Mouse (Mus musculus) G1E (cell line): ENCODE measurements around the gene Stom. TPM values are rescaled to one million over a fixed set of nuclear protein-coding genes. Genes with fewer than 3 reads are reported as not detected.

Experiments
- ATAC-seq: 2 replicates; pipeline ENCODE4 v1.8.0; 2016; ENCODE audit warnings: mild to moderate bottlenecking; ENCODE audit not compliant: insufficient number of reproducible peaks, poor library complexity, low FRiP score, severe bottlenecking; ENCODE audit errors: extremely low read depth
- DNase-seq: peaks from one replicate; pipeline ENCODE4 v3.0.0; 2012; ENCODE audit warnings: low spot score
- H3K27me3 ChIP-seq: 2 replicates; pipeline ENCODE4 v1.6.1; 2012; ENCODE audit warnings: mild to moderate bottlenecking, low read length, inconsistent platforms; ENCODE audit not compliant: insufficient read depth
- H3K36me3 ChIP-seq: replicated peaks from 2 replicates; pipeline ENCODE3; 2012; ENCODE audit warnings: mild to moderate bottlenecking, inconsistent platforms
- H3K4me1 ChIP-seq: 2 replicates; pipeline ENCODE4 v1.6.1; 2012; ENCODE audit warnings: low read depth, low read length, inconsistent platforms, mixed read lengths; ENCODE audit not compliant: insufficient read depth
- H3K4me3 ChIP-seq: 2 replicates; pipeline ENCODE4 v1.5.1; 2012; ENCODE audit warnings: low read depth, mild to moderate bottlenecking, inconsistent platforms, low read length, moderate library complexity, mixed read lengths
- H3K9me3 ChIP-seq: replicated peaks from 2 replicates; pipeline ENCODE4 v1.6.1; 2012; ENCODE audit warnings: inconsistent platforms
- CTCF ChIP-seq: IDR thresholded peaks from 2 replicates; pipeline ENCODE4 v1.5.1; 2012; ENCODE audit warnings: low read depth, low read length, inconsistent platforms, mixed read lengths
- GATA1 ChIP-seq: IDR thresholded peaks from 2 replicates; pipeline ENCODE4 v1.6.1; 2012; ENCODE audit warnings: borderline replicate concordance, low read length, inconsistent platforms, mixed read lengths
- GATA2 ChIP-seq: IDR thresholded peaks from 2 replicates; pipeline ENCODE4 v1.6.1; 2012; ENCODE audit warnings: low read depth, low read length, inconsistent platforms, borderline replicate concordance
- POLR2AphosphoS5 ChIP-seq: IDR thresholded peaks from 2 replicates; pipeline ENCODE4 v1.6.1; 2012; ENCODE audit warnings: low read depth, low read length, inconsistent platforms; ENCODE audit not compliant: insufficient replicate concordance
- TAL1 ChIP-seq: conservative IDR thresholded peaks from 2 replicates; pipeline ENCODE4 v1.6.1; 2012; ENCODE audit warnings: low read depth, low read length, inconsistent platforms, mixed read lengths
- polyA plus RNA-seq: library from polyadenylated mRNA; stranded (reverse); fragments of >175 nt; gene quantifications from 2 replicates; pipeline ENCODE4 v1.2.3, GENCODE M21; 2012
- total RNA-seq, 2 experiments: library from RNA; stranded (forward) in 1 of 2; stranded (reverse) in 1 of 2; fragments of 200-1000 nt in 1 of 2; fragments of >200 nt in 1 of 2; fragmentation: Nextera tagmentation in 1 of 2; gene quantifications; 2 replicates each; pipeline ENCODE4 v1.2.3; 2014 to 2017

Stom gene
- total and polyA plus RNA-seq, 3 experiments, result 3.4 to 51.4 (median 13.7) TPM

DNA sequence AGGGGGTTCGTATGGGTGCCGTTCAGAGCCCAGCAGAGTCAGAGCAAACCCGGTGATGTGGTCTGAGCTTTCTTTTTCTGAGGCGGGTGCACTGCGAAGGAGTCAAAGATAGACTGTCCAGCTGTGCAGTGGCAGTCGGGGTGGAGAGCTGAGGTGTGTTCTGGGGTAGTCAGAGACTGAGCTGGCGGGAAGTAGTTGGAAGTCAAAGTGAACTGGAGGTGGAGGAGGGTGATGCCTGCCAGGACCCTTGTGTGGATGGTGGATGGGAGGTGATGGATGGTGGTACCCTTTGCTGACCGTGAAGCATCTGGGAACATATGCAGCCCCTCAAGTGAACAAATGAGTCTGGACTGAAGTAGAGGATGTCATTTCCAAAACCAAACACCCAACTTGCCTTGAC, 71.0 kb downstream of the Stom start:
- ATAC-seq, result no peak
- Histone ChIP-seq H3K4me1 (peaks cover 69% of the 10 kb centered on the region), H3K4me3 (no peak overlapping the region), H3K9me3 (no peaks in the 10 kb centered on the region), H3K36me3 (no peaks in the 10 kb centered on the region), H3K27me3 (peaks cover 15% of the 10 kb centered on the region)
- DNase-seq, result no peak
- TF ChIP-seq GATA2, result no peak
- no peak for TF ChIP-seq GATA1
- TF ChIP-seq CTCF, result no peak
- TF ChIP-seq TAL1, result no peak
- TF ChIP-seq POLR2AphosphoS5, result no peak

DNA sequence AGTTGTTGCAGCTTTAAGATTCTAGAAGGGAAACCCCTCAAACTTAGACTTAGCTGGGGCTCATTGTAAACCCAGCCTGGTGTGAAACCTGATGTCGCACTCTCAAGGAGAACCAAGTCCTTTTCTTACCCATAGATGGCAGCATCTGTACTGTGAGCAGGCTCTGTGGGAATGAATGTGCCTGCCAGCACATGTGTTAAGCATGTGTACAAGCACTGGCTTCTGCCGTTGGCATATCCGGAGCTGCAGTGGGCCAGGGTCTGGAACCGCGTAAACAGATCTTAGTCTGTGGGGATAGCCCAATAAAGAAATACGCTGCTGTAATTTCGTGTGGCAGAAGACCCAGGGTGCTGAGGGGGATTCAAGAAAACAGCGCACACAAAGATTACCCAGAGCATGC, 71.5 kb downstream of the Stom start:
- peaks cover 65% of the 10 kb centered on the region for H3K4me1 ChIP-seq
- DNase-seq, result no peak

DNA sequence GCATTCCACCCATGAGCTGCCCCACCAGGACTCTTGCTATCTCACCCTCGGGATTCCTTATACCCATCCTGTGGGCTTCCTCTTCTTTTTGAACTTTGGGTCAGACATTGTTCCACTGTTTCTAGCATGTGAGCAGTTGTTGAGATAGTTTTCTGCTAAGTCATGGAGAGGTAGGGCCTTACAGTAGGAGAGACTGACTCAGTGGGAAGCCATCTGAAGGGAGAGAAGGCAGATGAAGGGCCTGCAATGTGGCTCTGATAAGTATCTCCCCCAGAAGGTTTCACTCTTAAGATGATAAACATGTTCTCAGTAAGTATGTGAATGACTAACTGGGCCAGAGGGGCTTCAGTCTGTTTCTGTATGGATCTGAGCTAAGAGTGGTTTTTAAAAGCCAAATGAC, 72.7 kb downstream of the Stom start:
- Histone ChIP-seq H3K4me3 (no peak overlapping the region), H3K4me1 (peaks cover 62% of the 10 kb centered on the region), H3K9me3 (no peaks in the 10 kb centered on the region), H3K36me3 (no peaks in the 10 kb centered on the region), H3K27me3 (peaks cover 15% of the 10 kb centered on the region)
- ATAC-seq (peak; percentile 91), DNase-seq (peak; percentile 47)
- TF ChIP-seq TAL1, result peak; percentile 36
- no peak for TF ChIP-seq GATA1

More for the DNA sequence above, 71.5 kb downstream of the Stom start:
- Histone ChIP-seq H3K4me3 (no peak overlapping the region), H3K9me3 (no peaks in the 10 kb centered on the region), H3K27me3 (peaks cover 15% of the 10 kb centered on the region), H3K36me3 (no peaks in the 10 kb centered on the region)
- TF ChIP-seq POLR2AphosphoS5 (no peak), GATA2 (no peak), TAL1 (no peak), GATA1 (no peak), CTCF (no peak)
- no peak for ATAC-seq

Other genes starting within 250 kb of the Stom start
- 3.0 and 3.6 TPM in 2 replicates for gene AI182371, start 235.4 kb downstream of the Stom start, total RNA-seq (2014; fragmentation: Nextera tagmentation)
- gene AI182371, start 235.4 kb downstream of the Stom start, total RNA-seq (2017), result 1.6 and 2.3 TPM in 2 replicates
- gene AI182371, start 235.4 kb downstream of the Stom start, polyA plus RNA-seq, result 0.07 and 0.08 TPM in 2 replicates
- 86.1 and 93.5 TPM in 2 replicates for gene Cntrl, start 227.5 kb downstream of the Stom start, total RNA-seq (2014; fragmentation: Nextera tagmentation)
- gene Cntrl, start 227.5 kb downstream of the Stom start, total RNA-seq (2017), result 62.7 and 70.5 TPM in 2 replicates
- gene Cntrl, start 227.5 kb downstream of the Stom start, polyA plus RNA-seq, result 11.0 and 13.7 TPM in 2 replicates
- 186 and 192 TPM in 2 replicates for gene Rab14, start 135.9 kb downstream of the Stom start, total RNA-seq (2014; fragmentation: Nextera tagmentation)
- 121 and 127 TPM in 2 replicates for gene Rab14, start 135.9 kb downstream of the Stom start, total RNA-seq (2017)
- gene Rab14, start 135.9 kb downstream of the Stom start, polyA plus RNA-seq, result 1,231 and 1,479 TPM in 2 replicates
- 6.0 and 11.1 TPM in 2 replicates for gene Gsn, start 80.6 kb downstream of the Stom start, total RNA-seq (2014; fragmentation: Nextera tagmentation)
- 22.3 and 24.5 TPM in 2 replicates for gene Gsn, start 80.6 kb downstream of the Stom start, total RNA-seq (2017)
- 14.8 and 18.3 TPM in 2 replicates for gene Gsn, start 80.6 kb downstream of the Stom start, polyA plus RNA-seq
- gene 4930568D16Rik, start 30.8 kb upstream of the Stom start, total RNA-seq (2014; fragmentation: Nextera tagmentation), result not detected in 2 replicates
- gene 4930568D16Rik, start 30.8 kb upstream of the Stom start, total RNA-seq (2017), result 0.11 TPM in 1 of 2 replicates, not detected in the other
- gene 4930568D16Rik, start 30.8 kb upstream of the Stom start, polyA plus RNA-seq, result not detected in 2 replicates
- gene 4930402F06Rik, start 60.2 kb upstream of the Stom start, total RNA-seq (2014; fragmentation: Nextera tagmentation), result not detected in 2 replicates
- gene 4930402F06Rik, start 60.2 kb upstream of the Stom start, total RNA-seq (2017), result 0.12 TPM in 1 of 2 replicates, not detected in the other
- gene 4930402F06Rik, start 60.2 kb upstream of the Stom start, polyA plus RNA-seq, result not detected in 2 replicates
- gene Ggta1, start 126.3 kb upstream of the Stom start, total RNA-seq (2014; fragmentation: Nextera tagmentation), result 52.1 and 58.2 TPM in 2 replicates
- 22.2 and 27.2 TPM in 2 replicates for gene Ggta1, start 126.3 kb upstream of the Stom start, total RNA-seq (2017)
- 10.7 and 13.2 TPM in 2 replicates for gene Ggta1, start 126.3 kb upstream of the Stom start, polyA plus RNA-seq
- 2.2 TPM in 1 of 2 replicates, not detected in the other for gene Dab2ip, start 221.3 kb upstream of the Stom start, total RNA-seq (2014; fragmentation: Nextera tagmentation)
- gene Dab2ip, start 221.3 kb upstream of the Stom start, total RNA-seq (2017), result 0.16 and 0.29 TPM in 2 replicates
- gene Dab2ip, start 221.3 kb upstream of the Stom start, polyA plus RNA-seq, result 0.02 TPM in 2 replicates